Mouse (Mus musculus) ovary, postnatal 14 days (tissue): Measurements from ENCODE around the gene BC004004.

Source experiments
- DNase-seq: peaks from one replicate; pipeline ENCODE4 v3.0.0; 2022; ENCODE audit warnings: low spot score

BC004004 gene

DNA sequence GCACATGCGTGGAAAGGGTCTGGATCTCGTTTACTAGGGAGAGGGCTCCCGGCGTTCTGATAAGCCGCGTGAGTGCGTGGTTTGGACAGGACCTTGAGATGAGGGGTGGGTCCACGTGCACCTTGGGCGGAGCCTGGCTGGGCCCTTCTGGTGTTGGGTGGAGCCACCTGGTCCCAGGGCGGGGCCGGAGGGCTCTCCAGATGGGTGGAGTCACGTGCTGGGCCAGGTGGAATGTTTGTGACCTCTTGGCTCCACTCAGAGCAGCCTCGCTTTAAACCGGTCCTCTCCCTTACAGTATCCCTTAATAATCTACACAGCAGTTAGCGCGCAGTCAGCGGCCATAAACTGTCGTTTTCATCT, 54.0 kb downstream of the BC004004 start:
- DNase-seq, result no peak

DNA sequence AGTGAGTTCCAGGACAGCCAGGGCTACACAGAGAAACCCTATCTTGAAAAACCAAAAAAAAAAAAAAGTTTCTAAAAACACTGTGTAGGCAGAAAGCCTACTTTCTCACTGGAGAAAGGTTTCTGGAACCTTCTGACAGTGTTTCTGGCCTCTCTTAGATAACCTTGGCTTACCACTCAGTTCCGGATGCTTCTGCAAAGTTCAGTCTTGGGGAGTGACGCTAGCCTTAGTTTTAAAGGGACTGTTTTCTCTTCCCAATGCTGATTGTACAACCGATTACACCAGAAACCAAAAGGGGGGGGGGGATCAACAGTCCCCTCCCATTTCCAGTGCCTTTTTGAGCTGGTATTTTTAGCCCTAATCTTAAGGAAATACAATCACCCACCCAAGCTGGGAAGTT, 55.0 kb downstream of the BC004004 start:
- DNase-seq, result no peak

DNA sequence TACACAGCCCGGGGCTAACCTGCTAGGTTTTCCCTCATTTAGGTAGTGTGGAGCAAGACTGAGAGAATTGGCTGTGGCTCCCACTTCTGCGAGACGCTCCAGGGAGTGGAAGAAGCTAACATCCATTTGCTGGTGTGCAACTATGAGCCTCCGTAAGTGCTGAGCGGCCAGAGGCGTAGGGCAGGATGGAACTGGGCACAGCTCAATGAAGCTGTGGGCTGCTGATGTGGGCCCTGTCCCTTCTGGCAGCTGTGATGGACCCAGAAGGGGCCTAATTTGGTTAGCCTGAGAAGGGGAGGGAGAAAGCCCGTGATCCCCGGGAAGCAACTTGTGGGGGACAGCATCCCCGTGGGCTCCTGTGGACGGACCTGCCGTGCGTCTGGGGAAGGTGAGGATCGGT, 57.2 kb downstream of the BC004004 start:
- DNase-seq, result no peak

DNA sequence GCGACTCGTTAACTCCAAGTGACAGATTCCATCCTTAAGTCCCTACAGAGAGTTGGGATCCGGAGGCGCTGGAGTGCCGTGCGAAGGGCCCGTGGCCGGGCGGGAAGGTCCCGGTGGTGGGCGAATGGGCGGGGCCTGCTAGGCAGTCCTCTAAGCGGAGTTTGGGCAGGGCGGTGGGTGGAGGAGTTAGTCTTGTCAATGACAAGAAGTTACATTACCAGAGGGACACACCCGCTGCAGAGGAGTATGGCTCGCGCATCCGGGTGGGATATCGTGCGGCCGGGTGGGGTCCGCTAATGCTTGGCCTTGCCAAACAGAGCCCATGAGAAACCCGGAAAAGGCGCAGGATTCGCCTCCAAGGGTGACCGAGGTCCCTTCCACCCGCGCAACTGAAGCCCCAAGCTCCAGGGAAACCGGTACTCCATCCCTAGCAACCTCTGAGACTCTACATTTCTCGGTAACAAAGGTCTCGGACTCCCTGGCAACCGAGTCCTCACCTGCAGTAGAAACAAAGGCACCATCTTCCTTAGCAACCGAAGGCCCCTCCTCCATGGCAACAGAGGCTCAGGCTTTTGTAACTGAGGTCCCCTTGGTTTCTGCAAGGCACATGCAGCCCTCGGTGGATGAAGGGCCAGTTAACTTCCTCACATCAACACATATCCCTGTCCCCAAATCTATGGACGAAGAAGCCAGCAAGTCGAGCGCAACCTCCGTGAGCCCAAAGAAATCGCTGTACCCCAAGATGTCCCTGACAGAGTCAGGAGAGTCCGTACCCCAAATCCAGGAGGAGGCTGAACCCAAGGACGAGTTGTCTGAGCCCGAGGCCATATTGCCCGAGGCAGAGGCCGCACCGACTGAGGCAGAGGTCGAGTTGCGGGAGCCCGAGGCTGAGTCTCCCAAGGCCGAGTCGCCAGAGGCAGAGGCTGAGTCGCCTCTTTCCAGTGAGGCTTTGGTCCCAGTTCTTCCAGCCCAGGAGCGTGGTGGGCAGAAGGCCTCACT, 58.2 kb downstream of the BC004004 start:
- no peak for DNase-seq

DNA sequence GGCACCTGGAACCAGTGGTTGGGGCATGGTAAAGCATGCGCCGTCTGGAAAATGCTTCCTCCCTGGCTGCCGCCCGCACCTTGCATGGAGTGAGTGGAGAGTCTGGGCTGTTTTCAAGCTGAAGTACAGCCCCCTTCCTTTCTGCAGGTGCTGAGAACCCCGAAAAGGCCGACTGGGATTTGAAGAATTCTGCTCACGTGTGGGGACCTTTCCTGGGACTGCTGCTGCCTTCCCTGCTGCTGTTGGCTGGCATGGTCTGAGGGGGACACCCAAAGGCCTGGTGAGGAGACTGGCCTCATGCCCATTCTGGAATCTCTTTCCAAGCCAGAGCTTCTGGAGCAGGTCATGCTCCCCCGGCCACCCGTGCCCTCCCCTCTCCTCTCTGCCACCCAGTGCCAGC, 59.1 kb downstream of the BC004004 start:
- DNase-seq, result no peak

DNA sequence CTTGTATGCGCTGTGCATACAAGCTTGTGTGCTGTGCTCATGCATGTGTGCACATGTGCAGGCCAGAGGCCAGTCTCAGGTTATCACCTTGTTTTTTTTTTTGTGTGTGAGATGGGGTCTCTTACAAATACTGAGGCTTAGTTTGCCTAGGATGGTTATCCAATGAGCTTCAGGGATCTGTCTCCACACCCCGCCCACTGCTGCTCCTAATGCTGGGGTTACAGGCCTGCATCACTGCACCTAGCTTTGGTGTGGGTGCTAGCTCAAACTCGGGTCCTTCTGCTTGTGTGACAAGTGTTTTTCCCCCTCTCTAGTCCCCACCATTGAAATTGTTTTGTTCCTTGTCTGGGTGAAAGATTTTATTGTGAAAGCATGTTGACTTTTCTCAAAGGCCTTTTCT, 61.6 kb downstream of the BC004004 start:
- no peak for DNase-seq

DNA sequence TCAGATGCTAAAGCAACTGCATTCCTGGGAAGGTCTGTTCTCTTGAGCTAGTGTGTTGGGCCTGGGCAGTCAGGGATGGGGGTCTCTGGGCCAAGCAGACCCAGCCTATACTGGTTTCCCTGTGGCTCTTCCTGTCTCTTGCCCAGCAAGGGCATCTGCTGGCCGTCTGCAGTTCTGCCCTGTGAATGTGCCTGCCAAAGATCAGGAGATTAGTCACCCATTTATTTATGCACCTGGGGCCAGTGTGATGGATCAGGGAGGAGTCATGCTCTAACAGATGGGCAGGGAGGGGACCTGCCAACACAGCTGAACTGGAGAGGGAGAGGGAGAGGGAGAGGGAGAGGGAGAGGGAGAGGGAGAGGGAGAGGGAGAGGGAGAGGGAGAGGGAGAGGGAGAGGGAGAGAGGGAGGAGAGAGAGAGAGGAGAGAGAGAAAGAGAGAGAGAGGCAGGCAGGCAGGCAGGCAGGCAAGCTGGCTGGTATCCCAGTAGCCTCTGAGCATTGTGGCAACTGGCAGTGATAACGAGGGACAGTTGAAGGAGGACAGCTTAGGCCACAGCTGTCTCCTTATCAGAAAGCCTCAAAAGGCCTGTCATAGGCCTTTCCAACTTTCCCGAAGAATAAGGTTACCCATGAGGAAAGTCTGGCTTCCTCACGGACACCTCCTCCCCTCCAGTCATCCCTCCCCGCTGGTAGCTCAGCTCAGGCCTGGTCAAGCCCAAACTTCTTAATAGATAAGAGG, 62.3 kb downstream of the BC004004 start:
- no peak for DNase-seq

DNA sequence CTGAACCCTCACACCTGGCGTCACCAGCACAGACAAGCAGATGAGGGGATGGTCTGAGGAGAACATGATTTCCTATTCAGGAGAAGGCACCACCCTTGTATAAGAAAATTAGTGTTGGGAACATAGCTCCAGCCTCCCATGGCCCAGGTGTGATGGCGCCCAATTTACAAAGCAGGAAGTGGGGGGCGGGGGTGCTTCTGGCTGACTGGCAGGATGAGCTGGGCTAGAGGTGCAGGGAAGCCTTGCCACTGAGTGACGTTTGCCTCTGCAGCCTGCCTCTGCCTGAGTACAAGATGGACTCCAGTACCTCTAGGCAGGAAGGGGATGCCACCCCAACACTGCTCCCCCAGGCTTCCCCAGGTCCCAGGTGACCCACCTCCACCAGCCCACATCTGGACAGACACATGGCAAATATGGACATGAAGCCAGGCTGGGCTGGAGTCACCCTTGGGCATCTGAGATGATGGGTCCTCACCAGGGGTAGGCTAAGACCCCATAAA, 63.6 kb downstream of the BC004004 start:
- DNase-seq, result no peak

DNA sequence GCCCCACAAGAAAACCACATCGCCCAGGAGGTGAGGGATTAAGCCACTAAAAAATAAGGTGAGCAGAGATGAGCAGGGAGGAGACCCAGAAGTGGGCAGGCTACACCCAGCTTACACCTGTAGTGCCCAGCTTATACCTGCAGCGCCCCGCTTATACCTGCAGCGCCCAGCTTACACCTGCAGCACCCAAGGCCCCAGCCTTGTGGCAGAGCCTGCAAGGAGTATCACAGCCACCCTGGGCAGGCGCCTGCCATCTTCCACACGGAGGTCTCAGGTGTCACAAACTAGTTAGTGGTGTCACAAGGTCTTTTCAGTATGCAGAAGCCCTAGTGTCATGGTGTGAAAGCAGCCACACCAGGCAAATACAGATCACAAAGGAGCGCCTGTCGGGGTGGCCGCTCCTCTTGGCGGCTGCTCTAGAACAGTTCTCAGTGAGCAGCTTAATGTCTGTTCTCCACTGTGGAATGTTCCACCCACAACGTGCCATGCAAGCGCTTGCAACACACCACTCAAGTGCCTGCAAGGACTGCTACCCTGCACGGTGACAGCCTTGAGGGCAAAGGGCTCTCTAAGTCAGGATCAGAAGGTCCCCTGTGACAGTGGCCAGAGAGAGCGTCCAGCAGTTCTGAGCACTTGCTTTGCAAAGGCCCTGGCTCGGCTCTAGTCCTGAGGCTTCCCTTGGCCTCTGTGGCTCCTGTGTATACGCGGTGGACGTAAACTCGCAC, 67.8 kb downstream of the BC004004 start:
- no peak for DNase-seq

DNA sequence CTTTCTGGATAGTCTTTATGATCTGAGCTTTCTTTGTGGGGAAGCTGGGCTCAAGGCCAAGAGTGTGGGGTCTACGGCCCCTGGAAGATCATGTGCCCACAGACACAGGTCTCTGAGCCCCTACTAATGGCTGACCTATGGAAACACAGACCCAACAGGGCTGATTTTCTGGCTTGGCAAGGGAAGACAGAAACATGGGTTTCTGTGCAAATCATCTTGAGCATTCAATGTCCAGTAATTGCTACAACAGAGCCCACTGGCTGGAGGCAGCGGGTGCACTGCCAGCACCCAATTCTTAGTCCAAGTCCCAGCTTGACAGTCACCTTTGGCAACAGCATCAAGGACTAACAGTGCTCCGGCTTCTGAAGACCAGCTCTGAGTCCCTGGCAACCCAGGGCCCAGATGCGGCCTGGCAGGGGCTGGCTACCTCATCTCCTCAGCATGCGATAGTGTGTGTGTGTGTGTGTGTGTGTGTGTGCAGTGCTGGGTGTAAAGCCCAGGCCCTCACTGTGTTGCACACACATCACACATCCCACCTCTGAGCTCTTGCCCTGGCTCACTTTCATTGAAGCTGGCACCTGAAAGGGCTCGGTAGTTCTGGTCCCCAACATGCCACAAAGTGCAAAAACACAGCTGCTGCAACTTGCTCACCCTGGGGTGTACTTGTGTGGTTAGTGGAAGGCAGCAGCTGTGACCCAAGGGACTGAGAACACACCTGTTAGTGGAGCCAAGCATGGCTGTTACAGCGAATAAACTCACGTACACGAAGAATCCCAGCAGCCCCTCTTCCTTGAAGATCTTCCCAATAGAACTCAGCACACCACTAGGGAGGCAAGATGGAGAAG, 69.6 kb downstream of the BC004004 start:
- DNase-seq, result no peak

DNA sequence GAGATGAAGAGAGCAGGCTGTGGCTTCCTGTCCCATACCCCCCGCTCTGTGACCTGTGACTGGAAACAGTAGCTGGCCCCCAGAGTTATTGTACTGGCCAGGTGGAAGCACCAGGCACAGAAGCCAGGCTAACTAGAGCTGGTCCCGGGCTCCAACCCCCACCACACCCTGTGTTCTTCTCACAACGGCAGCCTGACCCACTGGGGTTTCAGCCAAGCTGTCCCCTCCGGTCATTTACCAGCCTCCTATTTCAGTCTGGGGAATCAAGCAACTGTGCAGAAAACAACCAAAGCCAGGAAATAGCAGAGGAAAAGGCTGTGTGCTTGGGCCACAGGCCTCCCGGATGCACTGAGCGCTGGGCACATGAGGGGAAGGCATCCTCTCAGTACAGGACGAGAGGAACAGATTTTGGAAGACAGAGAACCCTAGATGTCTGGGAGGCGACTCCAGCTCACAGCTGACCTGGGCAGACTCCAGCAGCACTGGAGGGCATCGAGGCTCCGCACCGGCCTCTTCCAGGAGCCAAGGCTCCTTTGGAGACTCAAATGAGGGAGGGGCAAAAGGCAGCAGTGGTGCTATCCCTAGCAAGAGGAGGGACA, 70.7 kb downstream of the BC004004 start:
- no peak for DNase-seq

DNA sequence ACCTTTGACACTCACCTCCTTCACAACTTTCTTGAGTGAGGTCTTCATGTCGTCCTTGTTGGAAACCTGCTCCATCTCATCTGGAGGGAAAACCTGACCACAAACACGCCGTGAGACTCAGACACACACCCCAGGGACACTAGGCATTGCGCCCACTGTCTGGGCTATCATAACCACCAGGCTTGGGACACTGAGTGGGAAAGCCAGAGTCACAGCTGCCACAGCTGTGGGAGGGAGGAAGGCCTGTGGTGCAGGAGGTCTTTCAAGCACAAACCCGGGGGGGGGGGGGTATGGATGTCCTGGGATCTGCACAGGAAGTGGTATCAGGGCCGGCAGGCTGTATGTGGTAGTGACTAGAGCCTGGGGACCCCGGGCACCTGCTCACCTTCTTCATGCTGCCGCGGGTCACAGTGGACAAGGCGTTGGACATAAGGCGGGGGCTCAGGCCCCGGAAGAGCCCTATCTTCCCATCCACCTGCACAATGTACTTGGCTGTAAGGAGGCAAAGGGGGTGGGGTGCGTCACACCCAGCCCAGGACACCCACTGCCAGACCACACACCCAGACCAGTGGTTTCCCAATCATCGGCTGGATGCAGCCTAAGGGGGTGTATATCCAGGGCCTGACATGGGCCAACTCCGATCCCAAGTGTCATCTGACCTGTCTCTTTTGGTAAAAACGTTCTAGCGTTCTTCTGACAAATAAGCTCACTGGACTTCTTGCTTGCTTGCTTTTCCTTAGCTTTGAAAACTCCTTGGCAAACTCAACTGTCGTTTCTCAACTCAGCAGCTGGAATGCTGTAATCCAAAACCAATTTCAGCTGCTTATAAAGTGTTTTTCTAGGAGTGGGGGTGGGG, 72.0 kb downstream of the BC004004 start:
- no peak for DNase-seq

DNA sequence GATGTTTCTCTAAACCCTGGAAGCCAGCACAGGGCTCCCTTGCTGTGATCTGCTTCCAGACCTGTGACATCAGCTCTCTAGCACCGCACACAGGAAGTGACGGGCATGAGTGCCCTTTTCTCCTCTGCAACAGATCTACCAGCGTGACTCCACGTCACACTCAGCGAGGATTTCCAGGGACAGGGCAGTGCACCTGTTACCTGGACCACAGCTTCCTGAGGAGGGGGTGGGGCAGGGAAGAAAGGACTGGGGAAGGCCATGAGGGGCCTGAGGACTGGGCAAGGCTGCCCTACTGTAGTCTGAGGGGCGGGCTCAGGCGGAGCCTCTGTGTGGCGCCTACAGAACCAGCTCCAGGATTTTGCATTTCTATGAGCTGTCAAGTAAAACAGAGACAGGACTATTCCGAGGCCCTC, 73.0 kb downstream of the BC004004 start:
- no peak for DNase-seq

DNA sequence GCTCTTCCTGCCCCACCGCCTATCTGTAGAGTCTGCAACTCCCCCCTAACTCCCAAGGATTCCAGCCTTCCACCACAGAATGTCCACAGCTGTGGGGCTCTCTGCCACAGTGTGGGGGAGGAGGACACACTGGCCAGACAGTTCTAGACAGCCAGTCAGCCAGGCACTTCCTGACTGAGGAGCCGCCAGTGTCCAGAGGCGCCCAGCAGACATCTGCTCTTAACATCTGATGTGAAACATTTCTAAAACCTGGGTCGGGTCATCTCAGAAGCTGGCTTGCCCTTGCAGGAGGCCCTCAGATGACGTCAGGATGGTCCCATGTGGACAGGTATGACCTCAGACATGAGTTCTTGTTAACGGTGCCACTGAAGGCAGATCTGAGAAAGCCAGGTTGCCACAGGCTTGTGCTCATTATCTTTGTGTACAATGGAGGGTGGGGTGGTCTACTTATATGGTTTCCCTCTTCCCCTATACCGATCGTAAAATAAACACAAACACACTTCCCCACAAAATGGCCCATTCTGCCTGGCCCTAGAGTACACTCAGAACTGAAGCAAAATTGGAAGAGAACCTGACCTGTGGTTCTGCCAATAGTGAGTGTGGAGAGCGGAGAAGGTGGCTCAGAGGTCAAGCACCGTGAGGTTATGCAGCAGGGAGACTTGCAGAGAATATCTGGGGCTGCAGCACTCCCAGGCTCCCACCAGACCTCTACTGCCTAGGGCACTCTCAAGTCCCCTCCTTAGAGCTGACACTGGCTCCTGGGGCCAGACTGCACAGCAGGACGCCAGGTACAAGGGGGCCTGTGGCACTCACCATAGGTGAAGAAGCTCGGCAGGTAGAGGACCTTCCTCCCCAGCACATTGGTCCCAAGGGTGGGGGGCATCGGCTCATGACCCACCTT, 73.7 kb downstream of the BC004004 start:
- peak; percentile 64 for DNase-seq

DNA sequence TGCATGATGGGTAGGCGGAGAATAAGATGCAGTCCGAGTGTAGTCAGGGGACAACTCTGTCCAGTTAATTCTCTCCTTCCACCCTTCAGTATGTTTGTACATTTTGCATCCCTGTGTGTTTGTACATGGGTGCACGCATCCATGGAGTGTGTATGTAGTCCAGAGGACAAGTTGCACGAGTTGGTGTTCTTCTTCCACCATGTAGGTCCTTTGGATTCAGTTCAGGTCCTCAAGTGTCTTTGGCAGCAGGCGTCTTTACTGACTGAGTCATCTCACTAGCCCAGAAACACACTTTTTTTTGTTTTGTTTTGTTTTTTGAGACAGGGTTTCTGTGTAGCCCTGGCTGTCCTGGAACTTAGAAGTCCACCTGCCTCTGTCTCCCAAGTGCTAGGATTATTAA, 74.7 kb downstream of the BC004004 start:
- DNase-seq, result no peak

DNA sequence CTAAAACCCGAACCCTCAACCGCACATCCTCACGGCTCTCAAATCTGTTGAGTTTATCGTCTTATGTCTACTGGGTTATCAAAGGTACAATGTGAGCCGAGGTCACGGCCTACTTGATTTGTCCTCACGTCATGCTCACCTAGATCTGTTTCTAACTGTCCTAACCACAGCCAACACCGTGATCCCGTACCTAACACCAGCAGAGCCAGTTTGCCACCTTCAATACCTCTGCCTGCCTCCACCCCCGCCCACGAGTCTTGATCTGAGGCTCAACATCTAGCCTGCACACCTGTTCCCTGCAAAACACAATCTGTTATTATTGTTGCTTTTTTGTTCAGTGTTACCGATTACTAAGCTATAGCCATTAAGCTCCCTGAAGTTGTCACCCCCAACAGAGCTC, 76.7 kb downstream of the BC004004 start:
- no peak for DNase-seq

DNA sequence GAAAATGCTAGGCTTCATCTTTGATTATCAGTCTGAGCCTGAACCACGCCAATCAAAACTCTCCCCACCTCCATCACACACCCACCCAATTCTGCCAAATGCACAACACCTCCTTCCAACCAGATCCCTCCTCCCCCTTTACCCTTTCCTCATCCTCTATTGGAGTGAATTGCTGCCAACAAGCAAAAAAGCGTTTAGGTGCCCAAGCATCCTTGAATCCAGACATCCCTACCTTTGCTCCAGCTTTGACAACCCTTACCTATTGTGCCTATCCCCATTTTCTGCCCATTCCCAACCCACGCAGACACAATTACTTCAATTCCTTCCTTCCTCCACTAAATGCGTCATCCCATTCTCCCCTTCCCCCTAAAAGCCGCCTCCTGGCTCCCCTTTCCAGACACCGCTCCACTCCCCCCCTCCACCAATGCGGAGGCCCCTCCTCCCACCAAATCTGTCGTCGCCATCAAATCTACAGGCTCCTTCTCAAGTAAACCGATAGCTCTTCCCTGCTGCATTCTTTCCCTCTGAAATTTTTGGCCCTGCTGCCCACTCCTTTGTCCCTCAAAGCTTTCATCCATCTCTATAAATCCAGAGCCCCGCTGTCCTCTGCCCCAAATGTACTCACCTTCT, 78.0 kb downstream of the BC004004 start:
- DNase-seq, result no peak

DNA sequence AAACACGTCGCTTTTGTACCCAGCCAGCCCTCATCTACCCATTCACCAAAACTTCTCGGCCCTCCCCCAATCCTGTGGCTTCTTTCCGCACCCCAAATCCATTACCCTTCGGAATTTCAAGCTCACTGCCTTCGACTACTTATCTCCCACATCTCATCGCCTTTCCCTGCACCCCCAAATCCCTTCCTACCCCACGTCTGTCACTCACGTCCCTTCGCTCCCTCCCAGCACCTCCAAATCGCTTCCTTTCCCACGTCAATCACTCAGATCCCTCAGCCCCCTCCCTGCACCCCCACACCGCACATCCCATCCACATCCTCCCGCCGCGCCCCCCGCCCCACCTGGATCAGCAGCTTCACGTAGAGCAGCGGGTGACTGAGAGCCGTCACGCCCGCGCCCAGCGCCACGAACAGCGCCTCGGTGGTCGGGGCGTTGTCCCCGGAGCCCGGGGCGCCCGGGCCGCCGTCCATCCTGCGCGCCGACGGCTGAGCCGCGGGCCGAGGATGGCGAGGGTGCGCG, 78.6 kb downstream of the BC004004 start:
- DNase-seq, result no peak
